Mouse (Mus musculus) neural tube, postnatal 0 days (tissue): Measurements from ENCODE around the gene Pnliprp1. TPM values are rescaled to one million over a fixed set of nuclear protein-coding genes. Genes with fewer than 3 reads are reported as not detected.

Experiments
- polyA plus RNA-seq: library from polyadenylated mRNA; unstranded; fragments of >200 nt; fragmentation: Nextera tagmentation; extraction: Ambion mirVana; gene quantifications from 2 replicates; pipeline ENCODE4 v1.2.1, GENCODE M21; 2015

Pnliprp1 gene
- 0.23 and 0.35 TPM in 2 replicates for polyA plus RNA-seq

GRCm38 (mm10) chr19:58728445-58729031, at the start of gene Pnliprp1:
TSS of gene Pnliprp1 (plus strand) at chr19:58728887.

GRCm38 (mm10) chr19:58759423-58759822, 30.7 kb downstream of the Pnliprp1 start, which contains the start of gene Pnliprp2:
TSS of gene Pnliprp2 (plus strand) at chr19:58759719.

Other genes with a start within 250 kb of the Pnliprp1 start
- gene Ccdc172, start 216.9 kb upstream of the Pnliprp1 start, polyA plus RNA-seq: 0.49 and 0.70 TPM in 2 replicates
- 7.3 and 8.0 TPM in 2 replicates for gene Pnlip, start 76.4 kb upstream of the Pnliprp1 start, polyA plus RNA-seq
- gene Pnliprp2, start 30.8 kb downstream of the Pnliprp1 start, polyA plus RNA-seq: 0.19 and 0.24 TPM in 2 replicates
- gene 1700019N19Rik, start 65.6 kb downstream of the Pnliprp1 start, polyA plus RNA-seq: not detected in 2 replicates
- 1.2 and 2.0 TPM in 2 replicates for gene Eno4, start 214.5 kb downstream of the Pnliprp1 start, polyA plus RNA-seq
- gene Hspa12a, start 214.8 kb downstream of the Pnliprp1 start, polyA plus RNA-seq: 55.4 and 63.2 TPM in 2 replicates